Mouse (Mus musculus): ENCODE data around the gene Wdr66. TPM values are rescaled to one million over a fixed set of nuclear protein-coding genes. Genes with fewer than 3 reads are reported as not detected.
A peak's percentile ranks its signal among the peaks of the same experiment; 100 is the strongest.

The Wdr66 gene
- total and polyA plus RNA-seq, 3 experiments = 0.52 to 2.0 (median 0.65) TPM

GRCm38 (mm10) chr5:123294653-123295052 lies 42.8 kb downstream of the Wdr66 start:
- no peak overlapping the region for H3K4me3 ChIP-seq
- intact Hi-C loops (cut with DNase I) = no loop called here
- WGBS = 87% methylated on average over 9 of the region's 9 CpGs
- H3K4me1 ChIP-seq (ENCODE audit: control insufficient read depth, insufficient read depth, low read length) = no peaks in the 10 kb centered on the region
- H3K27ac ChIP-seq = no peak overlapping the region
- no peaks in the 10 kb centered on the region for H3K36me3 ChIP-seq (ENCODE audit: control insufficient read depth, insufficient read depth, low read length)
- no peak for DNase-seq
- H3K79me2 ChIP-seq (replicated peaks; ENCODE audit: control insufficient read depth, insufficient read depth, low read length) = no peaks in the 10 kb centered on the region
- no peak overlapping the region for H3K9ac ChIP-seq (ENCODE audit: low read depth, low read length)
- TF ChIP-seq POLR2A (IDR thresholded peaks at IDR 0.05; ENCODE audit: insufficient read depth, low read depth, low read length) = no peak
- TF ChIP-seq EP300 (IDR thresholded peaks at IDR 0.05; ENCODE audit: insufficient read depth, low read depth, low read length) = no peak
- TF ChIP-seq CTCF (IDR thresholded peaks at IDR 0.05) = no peak
- H3K27me3 ChIP-seq (ENCODE audit: control insufficient read depth, insufficient read depth, low read length) = no peaks in the 10 kb centered on the region

GRCm38 (mm10) chr5:123296224-123296806 lies 44.4 kb downstream of the Wdr66 start:
- no peaks in the 10 kb centered on the region for H3K27me3 ChIP-seq (ENCODE audit: control insufficient read depth, insufficient read depth, low read length)
- no peak overlapping the region for H3K9ac ChIP-seq (ENCODE audit: low read depth, low read length)
- no peak for TF ChIP-seq POLR2A (IDR thresholded peaks at IDR 0.05; ENCODE audit: insufficient read depth, low read depth, low read length)
- TF ChIP-seq CTCF (IDR thresholded peaks at IDR 0.05) = peak; percentile 42
- H3K4me3 ChIP-seq = no peak overlapping the region
- no peaks in the 10 kb centered on the region for H3K79me2 ChIP-seq (replicated peaks; ENCODE audit: control insufficient read depth, insufficient read depth, low read length)
- no peak overlapping the region for H3K27ac ChIP-seq
- intact Hi-C loops (cut with DNase I) = no loop called here
- no peaks in the 10 kb centered on the region; the same call in 1 of the 2 replicates for H3K4me1 ChIP-seq (ENCODE audit: control insufficient read depth, insufficient read depth, low read length)
- H3K36me3 ChIP-seq (ENCODE audit: control insufficient read depth, insufficient read depth, low read length) = no peaks in the 10 kb centered on the region
- 76% methylated on average over 12 of the region's 12 CpGs for WGBS
- DNase-seq = no peak

- no peak overlapping the region for H3K4me3 ChIP-seq
- no peaks in the 10 kb centered on the region; the same call in 1 of the 2 replicates for H3K4me1 ChIP-seq (ENCODE audit: control insufficient read depth, insufficient read depth, low read length)
- TF ChIP-seq CTCF (IDR thresholded peaks at IDR 0.05) (no peak), POLR2A (IDR thresholded peaks at IDR 0.05; ENCODE audit: insufficient read depth, low read depth, low read length) (no peak), EP300 (IDR thresholded peaks at IDR 0.05; ENCODE audit: insufficient read depth, low read depth, low read length) (no peak)
- H3K27ac ChIP-seq = no peak overlapping the region
- DNase-seq = no peak
- intact Hi-C loops (cut with DNase I) = no loop called here
- WGBS = 56% methylated on average over 23 of the region's 23 CpGs
- no peaks in the 10 kb centered on the region for H3K27me3 ChIP-seq (ENCODE audit: control insufficient read depth, insufficient read depth, low read length)
- H3K36me3 ChIP-seq (ENCODE audit: control insufficient read depth, insufficient read depth, low read length) = no peaks in the 10 kb centered on the region
- no peaks in the 10 kb centered on the region for H3K79me2 ChIP-seq (replicated peaks; ENCODE audit: control insufficient read depth, insufficient read depth, low read length)
- no peak overlapping the region for H3K9ac ChIP-seq (ENCODE audit: low read depth, low read length)
Observed at GRCm38 (mm10) chr5:123296972-123297754, 45.3 kb downstream of the Wdr66 start.

- TF ChIP-seq EP300 (IDR thresholded peaks at IDR 0.05; ENCODE audit: insufficient read depth, low read depth, low read length) = no peak
- TF ChIP-seq POLR2A (IDR thresholded peaks at IDR 0.05; ENCODE audit: insufficient read depth, low read depth, low read length) = no peak
- TF ChIP-seq CTCF (IDR thresholded peaks at IDR 0.05) = no peak
- 77% methylated on average over 7 of the region's 7 CpGs for WGBS
Observed at GRCm38 (mm10) chr5:123297830-123298229, 45.9 kb downstream of the Wdr66 start.

GRCm38 (mm10) chr5:123298526-123298925 lies 46.6 kb downstream of the Wdr66 start:
- H3K4me3 ChIP-seq = no peak overlapping the region
- H3K79me2 ChIP-seq (replicated peaks; ENCODE audit: control insufficient read depth, insufficient read depth, low read length) = no peaks in the 10 kb centered on the region
- intact Hi-C loops (cut with DNase I) = no loop called here
- H3K9ac ChIP-seq (ENCODE audit: low read depth, low read length) = no peak overlapping the region
- H3K27me3 ChIP-seq (ENCODE audit: control insufficient read depth, insufficient read depth, low read length) = no peaks in the 10 kb centered on the region
- no peak for DNase-seq
- 92% methylated on average over 6 of the region's 6 CpGs for WGBS
- TF ChIP-seq CTCF (IDR thresholded peaks at IDR 0.05) = peak; percentile 45
- no peak for TF ChIP-seq POLR2A (IDR thresholded peaks at IDR 0.05; ENCODE audit: insufficient read depth, low read depth, low read length)
- no peak for TF ChIP-seq EP300 (IDR thresholded peaks at IDR 0.05; ENCODE audit: insufficient read depth, low read depth, low read length)
- H3K27ac ChIP-seq = no peak overlapping the region
- no peaks in the 10 kb centered on the region for H3K36me3 ChIP-seq (ENCODE audit: control insufficient read depth, insufficient read depth, low read length)
- H3K4me1 ChIP-seq (ENCODE audit: control insufficient read depth, insufficient read depth, low read length) = peaks cover 1% of the 10 kb centered on the region; the same call in 1 of the 2 replicates

More at GRCm38 (mm10) chr5:123297830-123298229, 45.9 kb downstream of the Wdr66 start:
- Histone ChIP-seq H3K27ac (no peak overlapping the region), H3K79me2 (replicated peaks; ENCODE audit: control insufficient read depth, insufficient read depth, low read length) (no peaks in the 10 kb centered on the region), H3K4me1 (ENCODE audit: control insufficient read depth, insufficient read depth, low read length) (no peaks in the 10 kb centered on the region; the same call in 1 of the 2 replicates), H3K9ac (ENCODE audit: low read depth, low read length) (no peak overlapping the region), H3K27me3 (ENCODE audit: control insufficient read depth, insufficient read depth, low read length) (no peaks in the 10 kb centered on the region), H3K36me3 (ENCODE audit: control insufficient read depth, insufficient read depth, low read length) (no peaks in the 10 kb centered on the region), H3K4me3 (no peak overlapping the region)
- no peak for DNase-seq
- intact Hi-C loops (cut with DNase I) = no loop called here

- no peak for DNase-seq
- Histone ChIP-seq H3K4me1 (ENCODE audit: control insufficient read depth, insufficient read depth, low read length) (peaks cover 1% of the 10 kb centered on the region; the same call in 1 of the 2 replicates), H3K79me2 (replicated peaks; ENCODE audit: control insufficient read depth, insufficient read depth, low read length) (no peaks in the 10 kb centered on the region), H3K27me3 (ENCODE audit: control insufficient read depth, insufficient read depth, low read length) (no peaks in the 10 kb centered on the region), H3K36me3 (ENCODE audit: control insufficient read depth, insufficient read depth, low read length) (no peaks in the 10 kb centered on the region), H3K27ac (no peak overlapping the region), H3K9ac (ENCODE audit: low read depth, low read length) (no peak overlapping the region), H3K4me3 (no peak overlapping the region)
- intact Hi-C loops (cut with DNase I) = no loop called here
- 72% methylated on average over 8 of the region's 8 CpGs for WGBS
- TF ChIP-seq EP300 (IDR thresholded peaks at IDR 0.05; ENCODE audit: insufficient read depth, low read depth, low read length) (no peak), CTCF (IDR thresholded peaks at IDR 0.05) (no peak), POLR2A (IDR thresholded peaks at IDR 0.05; ENCODE audit: insufficient read depth, low read depth, low read length) (no peak)
Observed at GRCm38 (mm10) chr5:123300496-123301034, 48.7 kb downstream of the Wdr66 start.
